9 mouse cellular contexts compared by ENCODE assay signal in the genomic region with DNA sequence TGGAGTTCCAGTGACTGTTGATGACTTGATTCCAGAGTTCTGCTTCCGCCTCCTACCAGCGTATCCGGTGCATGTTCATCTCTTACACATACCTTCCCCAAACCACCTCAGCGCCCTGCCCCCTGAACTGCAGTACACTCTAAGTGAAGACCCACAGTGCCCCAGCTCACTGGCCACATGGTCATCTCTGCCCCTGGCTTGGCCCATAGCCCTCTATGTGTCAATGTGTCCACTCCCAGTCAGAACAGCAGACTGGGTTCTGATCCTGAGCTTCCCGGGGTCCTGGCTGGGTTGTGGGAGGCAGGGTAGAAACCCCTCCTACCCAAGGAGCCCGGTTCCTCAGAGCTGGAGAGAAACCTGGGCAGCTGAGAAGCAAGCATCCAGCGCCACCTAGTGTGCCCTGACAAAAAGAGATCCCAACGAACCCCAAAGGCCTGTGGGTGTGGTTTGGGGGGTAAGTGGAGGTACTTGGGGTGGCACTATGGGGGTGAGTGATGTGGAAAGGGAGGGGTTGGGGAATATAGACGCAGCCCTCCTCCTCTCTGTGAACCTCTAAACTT. TPM values are rescaled to one million over a fixed set of nuclear protein-coding genes. Genes with fewer than 3 reads are reported as not detected.
DNase-seq lines count a peak whose midpoint lies in the region; ATAC-seq lines count a peak whose summit lies in the region.
"Had no signal": no experiment of that assay in that cellular context is flagged by ENCODE, and none has a peak within 500 bp of the region (broad histone marks: within the 10 kb centered on the region; RNA-seq: fewer than 3 reads in every experiment).

No protein-coding gene starts in this region.

- H3K36me3 ChIP-seq in heart, embryonic 10.5 days = 0 out of 2 replicates have a peak, but pooled peaks cover 2% of the 10 kb centered on the region
- H3K36me3 ChIP-seq in heart, embryonic 12.5 days = no peaks in the 10 kb centered on the region
- H3K36me3 ChIP-seq: stomach, embryonic 15.5 days had no signal

- H3K4me2 ChIP-seq in heart, embryonic 12.5 days = no peak overlapping the region
- H3K4me2 ChIP-seq: stomach, embryonic 15.5 days had no signal

- 18% methylated on average over 9 of the region's 9 CpGs for WGBS in heart, embryonic 10.5 days
- WGBS in heart, embryonic 12.5 days = 21% methylated on average over 9 of the region's 9 CpGs

- ATAC-seq in heart, embryonic 12.5 days (ENCODE audit: insufficient number of reproducible peaks, low FRiP score) = no peak

- DNase-seq in heart, embryonic 10.5 days (ENCODE audit: low spot score) = no peak
- peak; percentile 31 for DNase-seq in urinary bladder, postnatal 25 days (ENCODE audit: low spot score)
- no peak for DNase-seq in urinary bladder, postnatal 4 days (ENCODE audit: low spot score in 2 of 2)
- DNase-seq in embryo, embryonic 10.5 days (ENCODE audit: low spot score) = peak; percentile 72
- DNase-seq in kidney, adult 9 months = peak; percentile 67
- peak; percentile 55 for DNase-seq in lung, postnatal 25 days (ENCODE audit: low spot score)
- peak; percentile 74 for DNase-seq in thymus, postnatal 25 days

- H3K27me3 ChIP-seq in heart, embryonic 10.5 days (ENCODE audit: insufficient read depth, poor library complexity, severe bottlenecking) = peaks cover 79% of the 10 kb centered on the region
- H3K27me3 ChIP-seq in heart, embryonic 12.5 days (replicated peaks) = peaks cover 40% of the 10 kb centered on the region

- H3K9me3 ChIP-seq in heart, embryonic 10.5 days = no peaks in the 10 kb centered on the region
- no peaks in the 10 kb centered on the region for H3K9me3 ChIP-seq in heart, embryonic 12.5 days (replicated peaks)
- H3K9me3 ChIP-seq: stomach, embryonic 15.5 days had no signal

- peak overlapping the region; percentile 91; the same call in 1 of the 2 replicates for H3K27ac ChIP-seq in heart, embryonic 10.5 days
- H3K27ac ChIP-seq in heart, embryonic 12.5 days (ENCODE audit: poor library complexity, severe bottlenecking) = no peak overlapping the region
- H3K27ac ChIP-seq: stomach, embryonic 15.5 days had no signal

- no peak overlapping the region; the same call in 1 of the 2 replicates for H3K4me3 ChIP-seq in heart, embryonic 10.5 days
- H3K4me3 ChIP-seq in heart, embryonic 12.5 days = no peak overlapping the region
- H3K4me3 ChIP-seq: stomach, embryonic 15.5 days had no signal

- no peak overlapping the region; the same call in 1 of the 2 replicates for H3K9ac ChIP-seq in heart, embryonic 12.5 days
- H3K9ac ChIP-seq: stomach, embryonic 15.5 days had no signal

- H3K4me1 ChIP-seq in heart, embryonic 10.5 days = peaks cover 100% of the 10 kb centered on the region
- peaks cover 92% of the 10 kb centered on the region for H3K4me1 ChIP-seq in heart, embryonic 12.5 days (replicated peaks)

RNA-seq across cellular contexts. Expression of gene Pnmt, which starts 3.1 kb away (rescaled TPM):
- polyA plus RNA-seq in heart, embryonic 10.5 days (2016; fragmentation: Nextera tagmentation; extraction: Ambion mirVana) = 5.0 and 5.1 TPM in 2 replicates
- 1.7 and 2.0 TPM in 2 replicates for polyA plus RNA-seq in heart, embryonic 12.5 days (2016; fragmentation: Nextera tagmentation; extraction: Ambion mirVana)

RNA-seq across cellular contexts. Expression of gene Tcap, which starts 5.7 kb away (rescaled TPM):
- polyA plus RNA-seq in heart, embryonic 10.5 days (2016; fragmentation: Nextera tagmentation; extraction: Ambion mirVana) = 86.0 and 159 TPM in 2 replicates
- 143 and 152 TPM in 2 replicates for polyA plus RNA-seq in heart, embryonic 12.5 days (2016; fragmentation: Nextera tagmentation; extraction: Ambion mirVana)

RNA-seq across cellular contexts. Expression of gene Pgap3, which starts 11.0 kb away (rescaled TPM):
- polyA plus RNA-seq in heart, embryonic 10.5 days (2016; fragmentation: Nextera tagmentation; extraction: Ambion mirVana) = 15.3 and 21.3 TPM in 2 replicates
- polyA plus RNA-seq in heart, embryonic 12.5 days (2016; fragmentation: Nextera tagmentation; extraction: Ambion mirVana) = 20.0 and 20.6 TPM in 2 replicates

RNA-seq across cellular contexts. Expression of gene Erbb2, which starts 23.0 kb away (rescaled TPM):
- polyA plus RNA-seq in heart, embryonic 10.5 days (2016; fragmentation: Nextera tagmentation; extraction: Ambion mirVana) = 47.4 and 70.6 TPM in 2 replicates
- 66.7 and 67.1 TPM in 2 replicates for polyA plus RNA-seq in heart, embryonic 12.5 days (2016; fragmentation: Nextera tagmentation; extraction: Ambion mirVana)

RNA-seq across cellular contexts. Expression of gene Stard3, which starts 31.1 kb away (rescaled TPM):
- 51.0 and 53.0 TPM in 2 replicates for polyA plus RNA-seq in heart, embryonic 10.5 days (2016; fragmentation: Nextera tagmentation; extraction: Ambion mirVana)
- polyA plus RNA-seq in heart, embryonic 12.5 days (2016; fragmentation: Nextera tagmentation; extraction: Ambion mirVana) = 45.2 and 47.6 TPM in 2 replicates

Comparison
In these comparisons a context has a peak if more than half of its experiments do, and no peak if none do; other contexts are left out.
1. DNase-seq: peak in urinary bladder, postnatal 25 days (single experiment), embryo, embryonic 10.5 days (single experiment), kidney, adult 9 months (single experiment), lung, postnatal 25 days (single experiment) and thymus, postnatal 25 days (single experiment); none in heart, embryonic 10.5 days (single experiment) and urinary bladder, postnatal 4 days (0 of 2).